Mouse (Mus musculus) hindbrain, embryonic 11.5 days (tissue): Measurements from ENCODE around the gene Il1b. TPM values are rescaled to one million over a fixed set of nuclear protein-coding genes. Genes with fewer than 3 reads are reported as not detected.

Experiments
- ATAC-seq: fragments of 200-750 bp; cut with Nextera tagmentation; 2 replicates; pipeline ENCODE4 v1.8.0; 2017; ENCODE audit warnings: mild to moderate bottlenecking, moderate TSS enrichment, moderate library complexity; ENCODE audit not compliant: low FRiP score
- DNase-seq: peaks from one replicate; pipeline ENCODE4 v3.0.0-alpha.2; 2015; ENCODE audit warnings: low spot score
- H3K27ac ChIP-seq: fragments of 300-500 bp; sonication (generic); 2 replicates; pipeline ENCODE4 v1.5.1; 2014; ENCODE audit warnings: mild to moderate bottlenecking, low read depth, low read length
- H3K27me3 ChIP-seq: fragments of 300-500 bp; sonication (generic); 2 replicates; pipeline ENCODE4 v1.6.1; 2014; ENCODE audit warnings: mild to moderate bottlenecking, low read length, moderate library complexity, mixed read lengths; ENCODE audit not compliant: control insufficient read depth, insufficient read depth
- H3K36me3 ChIP-seq: fragments of 300-500 bp; sonication (generic); 2 replicates; pipeline ENCODE4 v1.6.1; 2014; ENCODE audit warnings: mild to moderate bottlenecking, low read length, moderate library complexity, mixed read lengths; ENCODE audit not compliant: control insufficient read depth, insufficient read depth
- H3K4me1 ChIP-seq: fragments of 300-500 bp; sonication (generic); replicated peaks from 2 replicates; pipeline ENCODE4 v1.6.1; 2014; ENCODE audit warnings: low read length, mixed read lengths; ENCODE audit not compliant: control insufficient read depth, insufficient read depth
- H3K4me2 ChIP-seq: fragments of 300-500 bp; sonication (generic); replicated peaks from 2 replicates; pipeline ENCODE4 v1.6.1; 2014; ENCODE audit warnings: mild to moderate bottlenecking, low read depth, low read length
- H3K4me3 ChIP-seq: fragments of 300-500 bp; sonication (generic); 2 replicates; pipeline ENCODE4 v1.5.1; 2014; ENCODE audit warnings: low read depth, low read length
- H3K9ac ChIP-seq: fragments of 300-500 bp; sonication (generic); 2 replicates; pipeline ENCODE4 v1.6.1; 2014; ENCODE audit warnings: low read depth, low read length
- H3K9me3 ChIP-seq: fragments of 300-500 bp; sonication (generic); 2 replicates; pipeline ENCODE4 v1.6.1; 2016; ENCODE audit warnings: low read length; ENCODE audit not compliant: control insufficient read depth
- WGBS: fragments of 180-500 bp; shearing (Covaris S2); extraction: QIAGEN DNeasy Blood & Tissue Kit; methylation state at CpG from one replicate; pipeline ENCODE4 v1.1.7; 2014; 5-methylcytosine and 5-hydroxymethylcytosine counted together
- polyA plus RNA-seq: library from polyadenylated mRNA; unstranded; fragments of >200 nt; fragmentation: Nextera tagmentation; extraction: Ambion mirVana; gene quantifications from 2 replicates; pipeline ENCODE4 v1.2.1, GENCODE M21; 2014

Il1b gene
- polyA plus RNA-seq, 1 experiment from 2014 or later: not detected

DNA sequence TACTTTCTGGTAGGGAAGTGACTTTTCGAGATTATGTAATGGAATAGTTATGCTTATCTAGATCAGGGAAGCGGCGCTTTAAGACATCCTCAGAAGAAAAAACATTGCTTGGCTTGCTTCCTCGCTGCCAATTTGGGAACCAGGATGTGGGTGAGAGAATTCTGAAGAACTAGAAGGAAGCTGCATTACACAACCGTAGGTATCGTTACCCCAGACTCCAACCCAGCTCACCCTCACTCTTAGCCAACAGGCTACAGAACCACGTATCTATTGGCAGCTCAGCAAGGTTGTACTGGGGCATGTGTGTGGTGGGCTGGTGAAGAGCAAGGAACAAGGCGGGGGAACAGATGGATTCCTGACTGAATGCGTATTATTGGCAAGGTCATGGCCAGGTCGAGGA, 10.7 kb downstream of the Il1b start:
- WGBS: 92% methylated on average over 10 of the region's 10 CpGs
- DNase-seq (no peak), ATAC-seq (no peak)
- no peak overlapping the region for H3K27ac ChIP-seq
- H3K9ac ChIP-seq: no peak overlapping the region
- H3K9me3 ChIP-seq: no peaks in the 10 kb centered on the region
- H3K4me2 ChIP-seq: no peak overlapping the region
- no peak overlapping the region for H3K4me3 ChIP-seq
- H3K36me3 ChIP-seq: no peaks in the 10 kb centered on the region
- no peaks in the 10 kb centered on the region for H3K27me3 ChIP-seq
- no peaks in the 10 kb centered on the region for H3K4me1 ChIP-seq

DNA sequence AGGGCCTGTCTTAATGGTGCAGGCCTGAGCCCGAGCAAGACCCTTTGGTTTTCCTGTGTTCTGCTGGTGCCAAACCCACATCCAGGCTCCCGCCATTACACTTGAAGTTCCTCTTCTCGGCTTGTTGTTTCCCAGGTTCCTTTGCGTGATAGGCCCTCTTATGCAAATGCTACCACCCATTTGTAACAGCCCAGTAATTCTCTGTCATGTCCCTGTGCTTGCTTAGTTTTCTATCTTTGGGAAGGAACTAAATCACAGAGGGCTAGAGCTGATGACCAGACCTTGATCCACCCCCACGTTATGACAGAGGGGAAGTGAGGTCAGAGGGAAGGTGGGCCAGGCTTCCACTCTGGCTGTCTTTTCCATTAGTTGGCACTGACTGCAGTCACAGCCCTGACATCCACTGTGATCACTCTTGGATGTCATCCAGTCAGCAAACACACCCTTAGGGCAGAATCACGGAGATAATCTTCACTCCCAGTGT, 32.8 kb downstream of the Il1b start:
- 86% methylated on average over 6 of the region's 6 CpGs for WGBS
- no peak overlapping the region for H3K4me3 ChIP-seq
- no peaks in the 10 kb centered on the region for H3K9me3 ChIP-seq
- ATAC-seq (no peak), DNase-seq (no peak)
- H3K4me2 ChIP-seq: no peak overlapping the region
- no peak overlapping the region for H3K9ac ChIP-seq
- no peaks in the 10 kb centered on the region for H3K36me3 ChIP-seq
- no peaks in the 10 kb centered on the region for H3K4me1 ChIP-seq
- H3K27ac ChIP-seq: no peak overlapping the region
- no peaks in the 10 kb centered on the region for H3K27me3 ChIP-seq

DNA sequence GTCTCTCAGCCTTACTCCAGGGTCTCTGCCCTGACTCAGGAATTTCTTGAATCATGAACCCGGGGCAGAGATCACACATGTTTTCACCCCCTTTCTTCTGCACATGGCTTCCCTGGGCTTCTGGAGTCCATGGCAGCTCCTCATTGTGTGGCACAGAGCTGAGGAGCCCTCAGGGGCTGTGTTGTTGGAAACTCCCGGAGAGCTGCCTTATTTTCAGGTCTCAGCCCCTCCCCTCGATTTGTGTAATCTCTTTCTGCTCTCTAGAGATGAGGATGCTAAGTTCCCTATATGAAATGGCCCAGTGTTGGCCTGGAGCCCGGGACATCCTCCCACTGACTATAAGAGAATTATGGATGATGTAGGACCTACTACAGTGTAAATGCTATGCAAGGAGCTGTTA, 37.5 kb downstream of the Il1b start:
- no peaks in the 10 kb centered on the region for H3K9me3 ChIP-seq
- WGBS: 69% methylated on average over 4 of the region's 4 CpGs
- no peak overlapping the region for H3K27ac ChIP-seq
- no peak for DNase-seq
- no peak overlapping the region for H3K4me3 ChIP-seq
- ATAC-seq: no peak
- H3K9ac ChIP-seq: no peak overlapping the region
- H3K27me3 ChIP-seq: no peaks in the 10 kb centered on the region
- H3K36me3 ChIP-seq: no peaks in the 10 kb centered on the region
- no peaks in the 10 kb centered on the region for H3K4me1 ChIP-seq
- no peak overlapping the region for H3K4me2 ChIP-seq

DNA sequence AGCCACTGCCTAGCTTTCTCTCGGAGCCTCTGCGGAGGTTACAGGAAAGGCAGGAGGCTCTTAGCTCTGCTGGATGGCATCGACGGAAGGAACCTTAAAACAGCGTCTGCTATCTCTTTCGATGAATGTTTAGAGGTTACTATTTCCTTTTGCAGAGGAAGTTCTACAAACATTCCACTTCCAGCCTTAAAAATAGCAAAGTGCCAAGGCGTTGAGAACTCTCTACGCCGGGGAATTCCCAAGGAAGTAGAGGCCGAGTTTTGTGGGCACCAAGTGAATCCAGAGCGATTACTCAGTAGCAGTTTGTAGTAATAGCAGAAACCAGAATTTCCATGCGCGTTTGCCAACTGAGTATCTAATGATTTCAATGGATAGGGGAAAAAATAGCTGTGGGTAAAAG, 40.4 kb downstream of the Il1b start:
- ATAC-seq: no peak
- no peak overlapping the region for H3K4me3 ChIP-seq
- no peak for DNase-seq
- 92% methylated on average over 13 of the region's 13 CpGs for WGBS
- no peaks in the 10 kb centered on the region for H3K27me3 ChIP-seq
- no peaks in the 10 kb centered on the region for H3K4me1 ChIP-seq
- H3K4me2 ChIP-seq: no peak overlapping the region
- H3K27ac ChIP-seq: no peak overlapping the region
- H3K36me3 ChIP-seq: no peaks in the 10 kb centered on the region
- H3K9ac ChIP-seq: no peak overlapping the region
- no peaks in the 10 kb centered on the region for H3K9me3 ChIP-seq

- Histone ChIP-seq H3K36me3 (no peaks in the 10 kb centered on the region), H3K4me1 (no peaks in the 10 kb centered on the region), H3K9ac (no peak overlapping the region), H3K9me3 (no peaks in the 10 kb centered on the region), H3K4me3 (no peak overlapping the region), H3K27ac (no peak overlapping the region), H3K27me3 (no peaks in the 10 kb centered on the region), H3K4me2 (no peak overlapping the region)
- DNase-seq: no peak
- 68% methylated on average over 7 of the region's 7 CpGs for WGBS
- ATAC-seq: no peak
These were observed 40.9 kb downstream of the Il1b start for GRCm38 (mm10) chr2:129330024-129330423.

GRCm38 (mm10) chr2:129328238-129328637, 42.7 kb downstream of the Il1b start:
- no peak for DNase-seq
- 79% methylated on average over 4 of the region's 4 CpGs for WGBS

GRCm38 (mm10) chr2:129324216-129324615, 46.7 kb downstream of the Il1b start:
- no peak for DNase-seq
- Histone ChIP-seq H3K9ac (no peak overlapping the region), H3K36me3 (no peaks in the 10 kb centered on the region), H3K4me1 (no peaks in the 10 kb centered on the region), H3K27me3 (no peaks in the 10 kb centered on the region), H3K4me2 (no peak overlapping the region), H3K9me3 (no peaks in the 10 kb centered on the region), H3K4me3 (no peak overlapping the region), H3K27ac (no peak overlapping the region)
- 82% methylated on average over 3 of the region's 3 CpGs for WGBS
- no peak for ATAC-seq

More at GRCm38 (mm10) chr2:129328238-129328637, 42.7 kb downstream of the Il1b start:
- Histone ChIP-seq H3K9me3 (no peaks in the 10 kb centered on the region), H3K36me3 (no peaks in the 10 kb centered on the region), H3K4me2 (no peak overlapping the region), H3K27ac (no peak overlapping the region), H3K27me3 (no peaks in the 10 kb centered on the region), H3K4me1 (no peaks in the 10 kb centered on the region), H3K9ac (no peak overlapping the region), H3K4me3 (no peak overlapping the region)
- ATAC-seq: no peak

DNA sequence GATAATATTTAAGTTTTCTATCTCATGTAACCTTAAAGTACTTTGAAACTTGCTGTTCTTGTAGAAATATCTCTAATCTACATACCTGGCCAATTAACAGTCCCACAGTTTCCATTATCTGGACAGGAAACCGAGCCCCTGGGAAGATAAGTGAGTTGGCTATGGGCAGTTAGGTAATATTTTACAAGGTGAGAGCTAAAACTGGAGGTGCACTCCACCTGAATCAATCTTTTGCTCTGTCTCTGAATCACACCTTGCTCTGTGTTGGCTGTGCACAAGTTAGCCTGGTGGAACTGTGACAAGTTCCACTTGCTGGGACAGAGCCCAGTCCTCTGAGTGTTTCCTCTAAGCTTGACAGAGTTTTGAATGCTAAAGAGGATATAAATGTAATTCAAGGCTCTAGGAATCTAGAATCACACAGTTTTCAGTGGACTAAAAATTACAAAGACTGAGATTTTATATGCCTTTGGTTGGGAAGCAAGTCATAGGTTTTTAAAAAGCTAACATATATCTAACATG, 48.8 kb downstream of the Il1b start:
- Histone ChIP-seq H3K4me3 (no peak overlapping the region), H3K9me3 (no peaks in the 10 kb centered on the region), H3K36me3 (no peaks in the 10 kb centered on the region), H3K4me1 (no peaks in the 10 kb centered on the region), H3K9ac (no peak overlapping the region), H3K4me2 (no peak overlapping the region), H3K27me3 (no peaks in the 10 kb centered on the region), H3K27ac (no peak overlapping the region)
- WGBS: 70% methylated on average over 1 of the region's 1 CpGs
- DNase-seq (no peak), ATAC-seq (no peak)

DNA sequence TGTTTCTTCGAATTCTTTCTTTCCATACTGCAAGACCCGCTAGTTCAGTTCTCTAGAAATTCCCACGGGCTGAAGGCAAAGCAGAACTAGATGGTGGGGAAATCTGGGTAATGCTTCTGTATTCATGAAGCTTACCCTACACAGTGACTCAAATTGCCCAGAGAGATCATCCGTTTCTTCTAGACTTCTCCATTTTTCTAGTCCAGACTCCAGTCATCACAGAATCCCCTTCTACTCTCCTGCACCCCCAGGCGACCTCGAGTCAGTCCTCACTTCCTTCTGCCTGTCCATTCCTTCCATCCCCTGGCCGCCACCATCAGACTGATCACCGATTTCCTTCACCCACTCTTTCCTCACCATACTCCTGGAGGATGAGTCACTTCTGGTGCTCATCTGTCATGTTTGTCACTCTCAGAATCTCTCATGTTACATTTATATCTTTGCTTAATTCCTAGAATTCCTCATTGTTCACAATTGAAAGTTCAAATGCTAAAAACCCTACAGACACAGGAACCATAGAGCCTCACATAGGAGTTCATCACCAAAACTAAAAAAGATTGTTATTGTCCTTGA, 50.8 kb downstream of the Il1b start:
- no peak overlapping the region for H3K27ac ChIP-seq
- H3K27me3 ChIP-seq: no peaks in the 10 kb centered on the region
- no peaks in the 10 kb centered on the region for H3K36me3 ChIP-seq
- H3K4me3 ChIP-seq: no peak overlapping the region
- no peaks in the 10 kb centered on the region for H3K9me3 ChIP-seq
- no peak overlapping the region for H3K9ac ChIP-seq
- DNase-seq: no peak
- no peak overlapping the region for H3K4me2 ChIP-seq
- no peaks in the 10 kb centered on the region for H3K4me1 ChIP-seq
- 85% methylated on average over 8 of the region's 8 CpGs for WGBS
- ATAC-seq: no peak
